Mouse (Mus musculus): ENCODE data around the gene Aebp2. TPM values are rescaled to one million over a fixed set of nuclear protein-coding genes. Genes with fewer than 3 reads are reported as not detected.

Gene Aebp2
- total RNA-seq, 1 experiment from 2014 or later: 72.9 TPM

DNA sequence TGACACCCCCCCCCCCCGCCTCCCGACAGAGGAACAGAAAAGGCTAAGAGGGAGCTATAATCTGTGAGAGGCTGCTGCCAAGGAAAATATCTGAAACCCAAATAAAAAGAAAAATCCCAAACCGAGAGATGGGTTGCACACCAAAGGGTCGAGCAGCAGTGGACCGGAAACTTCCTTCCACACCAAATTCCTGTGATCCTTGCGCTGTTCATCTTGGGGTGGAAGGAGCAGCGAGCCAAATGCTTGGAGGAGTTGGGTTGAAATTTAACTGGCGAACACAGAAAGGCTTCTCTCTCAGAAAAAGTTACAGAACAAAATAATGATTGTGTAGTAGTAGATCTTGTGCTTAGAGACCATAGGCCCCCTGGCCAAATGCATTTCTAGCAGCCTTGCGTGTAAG is 55.5 kb downstream of the Aebp2 start:
- ATAC-seq (replicated peaks; ENCODE audit: insufficient number of reproducible peaks, low FRiP score, low TSS enrichment, poor library complexity, severe bottlenecking): no peak

DNA sequence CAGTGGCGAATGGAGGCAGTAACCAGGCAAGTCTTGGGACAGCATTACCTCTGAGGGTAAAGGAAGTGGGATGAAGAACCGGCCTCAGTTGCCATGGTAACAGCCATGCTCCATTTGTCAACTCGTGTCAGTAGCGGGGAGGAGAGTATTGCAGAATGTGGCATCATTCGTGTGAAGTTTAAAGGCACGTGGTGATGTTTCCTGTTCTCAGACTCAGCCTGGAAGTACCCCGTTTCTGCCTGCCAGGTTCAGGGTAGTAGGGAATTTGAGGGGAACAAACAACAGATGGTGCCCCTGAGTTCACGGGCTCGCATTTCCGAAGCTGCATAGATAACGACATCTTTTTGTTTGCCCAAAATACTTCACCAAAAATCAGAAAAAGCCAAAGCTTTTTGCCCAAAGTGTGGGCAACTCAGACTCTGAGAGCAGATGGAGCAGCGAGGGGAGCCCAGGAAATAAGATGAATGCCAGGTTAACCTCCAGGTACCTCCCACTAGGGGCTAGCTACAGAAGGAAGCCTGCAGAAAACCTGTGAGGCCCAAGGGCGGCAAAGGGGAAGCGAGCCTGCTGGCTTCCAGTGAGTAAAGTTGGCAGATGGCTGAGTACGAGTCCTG is 56.3 kb downstream of the Aebp2 start:
- 0 out of 2 replicates have a peak, but pooled peaks have one; percentile 18 for ATAC-seq (replicated peaks; ENCODE audit: insufficient number of reproducible peaks, low FRiP score, low TSS enrichment, poor library complexity, severe bottlenecking)

DNA sequence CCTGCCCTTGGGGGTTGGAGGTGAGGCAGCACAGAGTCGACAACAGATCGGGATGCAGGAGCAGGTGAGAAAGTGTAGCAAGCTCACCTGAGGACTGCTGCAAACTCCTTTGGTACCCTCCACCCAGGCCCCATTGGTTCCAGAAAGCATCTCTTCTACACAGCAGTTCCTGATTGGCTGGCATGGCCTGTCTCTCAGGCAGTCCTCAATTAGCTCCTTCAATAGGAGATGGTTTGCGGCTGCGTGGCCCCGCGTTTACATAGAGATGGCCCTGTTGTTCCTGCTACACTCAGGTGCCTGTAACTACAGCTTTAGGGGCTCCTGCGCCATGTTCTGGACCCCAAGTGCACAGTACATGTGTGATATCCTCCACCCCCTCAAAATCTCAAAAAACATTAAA is 58.2 kb downstream of the Aebp2 start:
- no peak for ATAC-seq (replicated peaks; ENCODE audit: insufficient number of reproducible peaks, low FRiP score, low TSS enrichment, poor library complexity, severe bottlenecking)

DNA sequence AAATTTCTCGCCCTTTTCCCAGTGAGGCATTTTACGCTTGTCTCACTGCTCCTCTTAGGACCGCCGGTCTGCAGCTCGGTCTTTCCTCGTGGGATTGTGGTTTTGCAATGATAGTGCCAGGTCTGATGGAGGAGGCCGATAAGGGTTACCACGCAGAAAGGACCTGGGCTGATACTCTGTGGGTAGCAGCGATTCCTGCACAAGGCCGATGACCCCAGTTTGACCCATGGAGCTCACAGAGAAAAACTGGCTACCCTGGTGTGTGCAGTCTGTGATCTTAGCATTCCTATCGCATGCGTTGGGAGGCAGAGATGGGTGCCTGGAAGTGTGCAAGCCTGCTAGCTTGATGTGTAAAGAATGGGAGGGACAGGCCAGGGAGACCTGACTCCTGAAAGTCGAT is 60.4 kb downstream of the Aebp2 start:
- ATAC-seq (replicated peaks; ENCODE audit: insufficient number of reproducible peaks, low FRiP score, low TSS enrichment, poor library complexity, severe bottlenecking): no peak

DNA sequence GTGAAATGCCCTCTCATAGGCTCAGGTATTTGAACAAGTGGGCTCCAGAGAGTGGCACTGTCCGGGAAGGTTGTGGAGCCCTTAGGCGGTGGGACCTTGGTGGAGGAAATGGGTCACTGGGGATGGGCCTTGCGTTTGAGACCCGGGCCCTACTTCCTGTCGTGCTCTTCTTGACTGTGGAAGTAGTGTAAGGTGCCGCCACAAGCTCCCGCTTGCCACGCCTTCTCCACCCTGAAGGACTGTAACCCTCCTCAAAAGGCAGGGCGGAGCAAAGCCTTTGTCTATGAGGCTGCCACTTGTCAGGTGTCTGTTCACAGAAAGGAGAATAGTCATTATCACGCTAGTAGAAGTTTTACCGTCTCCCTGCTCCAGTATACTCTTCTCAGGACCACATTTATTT is 61.9 kb downstream of the Aebp2 start:
- no peak for ATAC-seq (replicated peaks; ENCODE audit: insufficient number of reproducible peaks, low FRiP score, low TSS enrichment, poor library complexity, severe bottlenecking)

DNA sequence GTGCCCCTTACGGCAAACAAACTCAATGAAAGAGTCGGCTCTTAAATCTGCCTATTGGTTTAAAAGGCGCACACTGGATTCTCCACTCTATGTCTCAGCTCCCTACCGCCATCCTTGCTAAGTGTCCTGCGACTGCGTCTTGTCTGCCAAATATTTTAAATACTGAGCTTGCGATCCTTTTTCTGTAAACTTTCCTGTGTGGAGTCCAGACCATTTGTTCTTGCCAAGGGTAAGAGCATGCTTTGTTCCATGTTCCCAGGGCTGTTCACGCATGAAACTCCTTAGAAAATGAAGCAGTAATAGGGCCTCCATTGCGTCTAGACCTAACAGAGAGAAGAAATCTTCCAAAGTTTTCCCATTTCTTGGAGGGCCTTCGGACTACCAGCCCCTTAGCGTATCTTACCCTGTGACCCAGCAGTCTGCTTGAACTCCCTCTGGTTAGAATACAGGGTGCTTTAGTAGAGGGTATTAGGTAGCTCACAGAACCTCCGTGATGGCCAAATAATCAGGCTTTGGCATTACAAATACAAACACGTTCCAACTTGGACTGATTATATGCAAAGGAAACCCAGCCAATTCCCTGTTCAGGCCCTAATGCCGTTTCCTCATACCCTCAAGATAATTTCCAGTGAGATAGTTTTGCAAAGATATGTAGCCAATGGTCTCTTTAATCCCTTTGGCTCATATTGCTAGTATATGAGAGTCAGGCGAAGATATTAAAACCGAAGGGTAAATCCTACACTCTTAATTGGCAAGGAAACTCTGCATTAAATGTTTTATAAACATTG is 67.3 kb downstream of the Aebp2 start:
- ATAC-seq (replicated peaks; ENCODE audit: insufficient number of reproducible peaks, low FRiP score, low TSS enrichment, poor library complexity, severe bottlenecking): no peak

DNA sequence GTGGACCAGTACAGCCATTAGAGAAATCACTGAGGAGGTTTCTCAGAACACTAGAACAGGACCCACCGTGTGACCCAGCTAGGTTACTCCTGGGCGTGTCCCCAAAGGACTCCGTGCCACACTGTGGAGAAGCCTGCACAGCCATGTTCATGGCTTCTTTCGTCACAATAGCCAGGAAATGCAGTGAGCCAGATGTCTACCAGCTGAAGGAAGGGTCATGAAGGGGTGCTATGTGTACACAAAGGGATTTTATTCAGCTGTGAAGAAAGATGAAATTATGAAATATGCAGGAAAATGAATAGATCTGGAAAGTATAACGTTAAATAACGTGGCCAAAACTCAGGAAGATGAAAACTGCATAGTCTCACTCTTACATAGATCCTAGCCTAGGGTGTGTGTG is 69.7 kb downstream of the Aebp2 start:
- no peak for ATAC-seq (replicated peaks; ENCODE audit: insufficient number of reproducible peaks, low FRiP score, low TSS enrichment, poor library complexity, severe bottlenecking)

DNA sequence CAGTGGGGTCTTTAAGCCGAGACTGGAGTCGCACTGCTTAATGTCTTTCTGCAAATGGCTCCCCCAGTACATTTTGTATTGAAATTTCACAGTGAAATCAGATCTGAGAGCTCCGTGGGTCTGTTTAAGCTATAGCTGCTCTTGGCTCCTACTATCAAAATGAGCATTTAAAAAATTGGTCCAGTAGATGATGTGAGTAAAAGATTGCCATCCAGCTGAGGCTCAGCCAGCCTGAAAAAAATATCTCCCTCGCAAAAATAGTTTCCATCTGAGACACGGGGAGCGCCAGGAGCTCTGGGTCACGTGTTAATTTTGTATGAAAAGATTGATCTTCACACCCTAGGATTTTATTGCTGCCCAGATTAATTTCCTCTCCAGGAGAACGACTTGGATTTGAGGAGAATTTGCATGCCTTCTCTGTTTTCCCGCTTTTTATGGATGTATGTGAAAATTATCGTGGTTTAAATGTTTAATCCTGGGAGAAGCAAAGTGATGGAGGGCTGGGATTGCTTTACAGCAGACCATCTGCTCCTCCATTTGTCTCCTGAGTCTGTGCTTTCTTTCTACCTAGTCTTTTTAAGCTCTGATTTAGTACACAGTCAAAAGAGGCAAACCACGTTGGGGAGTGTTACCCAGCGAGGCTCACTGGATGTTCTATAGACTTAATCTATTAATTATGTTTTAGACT is 73.9 kb downstream of the Aebp2 start:
- no peak for ATAC-seq (replicated peaks; ENCODE audit: insufficient number of reproducible peaks, low FRiP score, low TSS enrichment, poor library complexity, severe bottlenecking)

DNA sequence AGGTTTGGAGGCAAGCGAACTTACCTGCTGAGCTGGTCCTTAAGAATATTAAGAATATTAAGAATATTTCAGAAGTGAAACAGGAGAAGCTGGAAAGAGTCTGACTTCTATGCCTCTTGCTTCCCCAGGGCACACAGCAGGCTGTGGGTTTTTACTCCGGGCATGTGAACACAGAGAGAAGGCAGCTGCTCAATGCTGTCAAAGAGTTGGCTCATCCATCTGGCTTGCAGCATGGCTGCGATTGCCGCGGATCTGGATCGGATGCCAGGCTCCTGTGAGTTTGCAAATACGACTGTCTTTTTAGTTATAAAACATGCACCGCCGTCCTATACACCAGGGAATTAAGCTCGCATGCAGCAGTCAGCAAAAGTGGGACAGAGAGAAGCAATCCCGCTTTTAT is 75.5 kb downstream of the Aebp2 start:
- ATAC-seq (replicated peaks; ENCODE audit: insufficient number of reproducible peaks, low FRiP score, low TSS enrichment, poor library complexity, severe bottlenecking): no peak

DNA sequence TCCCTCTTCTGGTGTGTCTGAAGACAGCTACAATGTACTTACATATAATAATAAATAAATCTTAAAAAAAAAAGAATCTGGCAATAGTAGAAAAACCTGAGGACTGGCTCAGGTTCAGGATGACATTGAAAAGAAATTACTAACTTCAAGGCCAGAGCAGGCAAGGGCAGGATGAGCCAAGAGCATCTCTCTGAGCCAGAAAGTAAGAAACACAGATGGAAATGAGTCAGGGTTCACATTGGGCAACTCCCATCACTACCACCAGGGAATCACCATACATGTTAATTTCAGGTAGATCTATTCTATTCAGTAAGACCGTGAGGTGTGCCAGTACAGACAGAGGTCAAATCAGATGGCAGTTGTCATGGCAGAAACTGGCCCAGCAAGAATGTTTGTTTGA is 76.1 kb downstream of the Aebp2 start:
- no peak for ATAC-seq (replicated peaks; ENCODE audit: insufficient number of reproducible peaks, low FRiP score, low TSS enrichment, poor library complexity, severe bottlenecking)

DNA sequence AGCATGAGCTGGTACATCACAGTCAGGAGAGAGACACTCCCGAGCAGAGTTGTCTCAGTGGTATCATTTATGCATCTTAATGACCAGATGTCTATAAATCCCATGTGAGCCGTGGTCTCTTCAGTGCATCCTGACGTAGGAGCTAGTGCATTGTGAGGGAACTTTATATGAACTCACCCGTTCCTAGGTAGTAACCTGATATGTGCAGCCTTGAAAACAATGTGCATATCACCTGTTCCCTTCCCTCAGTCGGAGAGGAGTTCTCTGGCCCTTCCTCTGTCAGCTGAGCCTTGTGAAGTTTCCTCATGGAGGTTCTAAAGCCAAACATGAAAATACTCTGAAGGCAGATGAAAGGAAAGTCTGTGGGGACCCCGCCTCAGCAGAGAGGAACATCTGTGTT is 78.8 kb downstream of the Aebp2 start:
- no peak for ATAC-seq (replicated peaks; ENCODE audit: insufficient number of reproducible peaks, low FRiP score, low TSS enrichment, poor library complexity, severe bottlenecking)

DNA sequence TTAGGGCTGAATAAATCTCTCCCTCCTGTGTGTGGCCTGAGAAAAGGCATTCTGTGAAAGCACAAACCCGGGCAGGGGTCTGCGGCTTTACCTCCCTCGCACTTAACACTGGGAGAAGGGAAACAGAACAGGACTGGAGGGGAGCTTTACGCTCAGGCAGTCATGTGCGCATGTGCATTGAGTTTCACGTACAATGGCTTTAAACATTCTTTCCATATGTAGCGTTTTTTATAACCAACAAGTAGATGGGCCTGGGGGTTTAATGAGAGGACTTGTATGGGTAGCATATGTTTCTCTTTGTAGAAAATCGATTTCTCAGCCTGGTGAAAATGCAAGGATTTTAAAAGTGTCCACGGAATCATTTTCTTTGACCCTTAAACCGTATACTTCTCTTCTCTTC is 82.7 kb downstream of the Aebp2 start:
- ATAC-seq (replicated peaks; ENCODE audit: insufficient number of reproducible peaks, low FRiP score, low TSS enrichment, poor library complexity, severe bottlenecking): no peak

DNA sequence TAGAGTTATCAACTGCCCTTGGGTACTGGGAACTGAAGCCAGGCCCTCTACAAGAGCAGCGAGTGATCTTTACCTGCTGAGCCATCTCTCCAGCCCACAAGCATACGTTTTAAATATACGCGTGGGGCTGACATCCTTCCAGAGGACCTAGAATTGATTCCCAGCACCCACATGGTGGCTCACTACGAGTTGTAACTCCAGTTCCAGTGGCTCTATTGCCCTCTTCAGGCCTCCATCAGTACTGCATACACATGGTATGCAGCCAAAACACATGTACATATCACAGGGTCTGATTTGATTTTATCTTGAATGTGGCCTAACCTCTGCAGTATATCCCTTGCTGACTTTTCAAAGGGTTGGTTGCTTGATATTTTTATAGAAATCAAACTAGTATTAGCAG is 83.6 kb downstream of the Aebp2 start:
- ATAC-seq (replicated peaks; ENCODE audit: insufficient number of reproducible peaks, low FRiP score, low TSS enrichment, poor library complexity, severe bottlenecking): no peak

DNA sequence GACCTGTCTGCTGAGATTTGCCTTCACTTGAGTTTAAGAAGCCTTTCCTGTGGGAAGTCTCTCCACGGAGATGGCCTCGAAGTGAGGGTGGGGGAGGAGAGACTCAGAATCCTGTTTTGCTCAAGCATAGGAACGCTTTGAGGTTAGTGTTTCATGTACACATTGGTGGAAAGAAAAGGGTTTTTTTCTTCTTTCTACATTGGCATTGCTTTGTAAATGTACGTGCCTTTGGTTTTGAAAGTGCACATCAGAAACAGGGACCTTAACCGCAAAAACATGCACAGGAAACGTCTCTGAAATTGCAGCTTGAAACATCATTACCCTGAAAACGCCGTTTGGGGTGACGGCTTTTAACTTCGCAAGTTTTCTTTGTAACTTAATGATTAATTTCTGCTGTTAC is 85.6 kb downstream of the Aebp2 start:
- no peak for ATAC-seq (replicated peaks; ENCODE audit: insufficient number of reproducible peaks, low FRiP score, low TSS enrichment, poor library complexity, severe bottlenecking)

DNA sequence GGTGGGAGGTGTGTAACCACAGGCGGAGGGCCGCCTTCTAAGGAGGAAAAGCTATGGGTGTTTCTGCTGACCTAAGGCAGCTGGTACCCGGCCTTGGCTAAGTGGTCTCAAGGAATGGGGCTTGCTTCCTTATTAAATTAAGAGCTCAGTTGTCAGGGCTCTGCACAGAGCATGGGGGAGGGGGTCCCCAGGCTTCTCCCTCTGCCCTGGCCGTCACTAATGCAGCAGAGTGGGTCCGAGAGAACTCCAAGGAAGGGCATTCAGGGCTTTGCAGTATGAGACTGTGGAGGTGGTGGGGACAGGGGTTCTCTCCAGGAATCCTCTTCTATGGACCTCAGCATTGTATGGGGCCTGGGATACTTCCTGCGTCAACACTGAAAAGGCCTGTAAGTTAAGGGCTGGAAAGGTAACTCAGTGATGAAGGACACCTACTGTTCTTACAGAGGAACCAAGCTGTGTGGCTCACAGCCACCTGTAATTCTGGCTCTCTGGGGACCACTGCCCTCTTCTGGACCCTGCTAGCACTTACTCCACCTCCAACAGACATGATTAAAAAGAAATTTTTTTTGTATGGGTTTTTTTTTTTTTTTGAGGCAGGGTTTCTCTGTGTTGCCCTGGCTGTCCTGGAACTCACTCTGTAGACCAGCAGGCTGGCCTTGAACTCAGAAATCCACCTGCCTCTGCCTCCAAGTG is 87.1 kb downstream of the Aebp2 start:
- ATAC-seq (replicated peaks; ENCODE audit: insufficient number of reproducible peaks, low FRiP score, low TSS enrichment, poor library complexity, severe bottlenecking): no peak

DNA sequence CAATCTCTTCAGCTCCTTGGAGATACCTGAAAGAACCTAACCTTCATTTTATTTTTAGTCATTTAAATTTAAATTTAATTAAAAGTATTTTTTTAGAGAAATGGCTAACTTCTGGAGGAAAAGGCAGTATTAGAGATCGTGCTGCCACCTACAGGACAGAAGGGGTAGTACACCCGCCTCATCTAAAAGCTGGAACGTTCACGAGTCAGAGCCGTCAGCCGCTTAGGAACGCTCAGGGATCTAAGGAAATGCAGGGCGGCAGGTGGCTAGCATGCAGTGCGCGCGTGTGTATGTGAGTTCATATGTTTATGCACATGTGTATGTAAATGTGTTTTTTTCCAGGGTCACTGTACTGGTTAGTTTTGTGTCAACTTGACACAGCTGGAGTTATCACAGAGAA is 90.3 kb downstream of the Aebp2 start:
- 0 out of 2 replicates have a peak, but pooled peaks have one; percentile 51 for ATAC-seq (replicated peaks; ENCODE audit: insufficient number of reproducible peaks, low FRiP score, low TSS enrichment, poor library complexity, severe bottlenecking)

DNA sequence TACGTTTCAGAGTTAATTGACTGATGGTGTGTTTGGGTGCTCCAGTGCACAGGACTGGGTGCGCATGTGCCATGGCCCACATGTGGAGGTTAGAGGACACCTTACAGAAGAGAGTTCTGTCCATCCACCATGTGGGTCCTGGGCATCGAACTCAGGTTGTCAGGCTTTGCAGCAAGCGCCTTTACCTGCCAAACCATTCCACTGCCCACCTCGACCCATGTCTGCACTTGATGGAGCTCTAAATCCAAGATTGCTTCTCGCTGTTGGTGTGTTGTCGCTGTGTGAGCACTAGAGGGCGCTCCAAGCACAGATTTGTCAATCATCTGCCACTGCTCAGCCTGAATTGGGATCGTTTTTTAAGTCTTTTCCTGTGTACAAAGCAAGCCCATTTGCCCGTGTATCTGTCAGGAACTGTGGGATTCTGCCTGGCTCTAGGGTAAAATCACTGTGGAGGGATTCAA is 92.5 kb downstream of the Aebp2 start:
- ATAC-seq (replicated peaks; ENCODE audit: insufficient number of reproducible peaks, low FRiP score, low TSS enrichment, poor library complexity, severe bottlenecking): peak; percentile 62; the same call in 1 of the 2 replicates

DNA sequence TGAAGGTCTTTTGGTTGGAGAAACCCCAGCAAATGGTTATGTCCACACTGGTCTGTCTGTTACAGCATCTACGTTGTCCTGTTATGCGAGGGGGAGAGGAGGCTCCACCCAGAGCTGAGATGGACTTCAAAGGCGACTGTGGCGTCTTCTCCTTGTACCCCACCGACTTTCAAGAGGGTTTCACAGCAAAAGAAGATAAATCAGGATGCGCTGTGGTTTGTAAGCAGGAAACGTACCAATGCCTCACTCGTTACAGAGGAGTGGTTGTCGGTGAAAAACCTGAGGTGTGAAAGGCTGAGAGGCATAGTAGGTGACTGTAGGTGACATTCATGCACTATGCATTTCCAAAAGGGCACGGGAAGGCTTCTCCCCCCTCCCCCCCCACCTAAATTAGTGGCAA is 99.6 kb downstream of the Aebp2 start:
- peak; percentile 35; the same call in 1 of the 2 replicates for ATAC-seq (replicated peaks; ENCODE audit: insufficient number of reproducible peaks, low FRiP score, low TSS enrichment, poor library complexity, severe bottlenecking)

All from monocyte, adult 5-6 weeks (primary cell).